Mouse (Mus musculus) neutrophil, adult 83 days (primary cell): Measurements from ENCODE around the gene Ube2g1. TPM values are rescaled to one million over a fixed set of nuclear protein-coding genes. Genes with fewer than 3 reads are reported as not detected.

ENCODE experiments used
- total RNA-seq, 2 experiments: library from RNA; stranded (reverse); gene quantifications; one replicate each; pipeline ENCODE4 v1.2.4; 2023

The Ube2g1 gene
- total RNA-seq, result 10 to 100 TPM; 18.0 to 22.5 TPM

GRCm38 (mm10) chr11:72606694-72607407 lies at the start of gene Ube2g1:
TSS of gene Ube2g1 (plus strand) at chr11:72607283.

GRCm38 (mm10) chr11:72689551-72690510 lies 82.7 kb downstream of the Ube2g1 start, which contains the start of gene Ankfy1:
TSS of gene Ankfy1 (plus strand) at chr11:72690006.

Other genes starting within 250 kb of the Ube2g1 start
- gene Tekt1, start 244.8 kb upstream of the Ube2g1 start, total RNA-seq, result not detected
- gene Smtnl2, start 195.6 kb upstream of the Ube2g1 start, total RNA-seq, result under 1 TPM; 0.18 to 0.24 TPM
- not detected for gene Ggt6, start 171.8 kb upstream of the Ube2g1 start, total RNA-seq
- gene Mybbp1a, start 165.9 kb upstream of the Ube2g1 start, total RNA-seq, result 10 to 100 TPM; 33.5 to 37.5 TPM
- gene Spns2, start 117.4 kb upstream of the Ube2g1 start, total RNA-seq, result 1 to 10 TPM in 1 of 2 experiments, under 1 TPM in 1; 0.68 to 1.2 TPM
- gene Spns3, start 56.8 kb upstream of the Ube2g1 start, total RNA-seq, result 10 to 100 TPM in 1 of 2 experiments, 1 to 10 TPM in 1; 9.6 to 10.8 TPM
- 10 to 100 TPM; 65.0 to 77.2 TPM for gene Ankfy1, start 82.7 kb downstream of the Ube2g1 start, total RNA-seq
- gene Cyb5d2, start 188.9 kb downstream of the Ube2g1 start, total RNA-seq, result 1 to 10 TPM; 5.3 to 5.9 TPM
- 10 to 100 TPM; 64.4 to 66.5 TPM for gene Zzef1, start 188.9 kb downstream of the Ube2g1 start, total RNA-seq